Mouse (Mus musculus) left cerebral cortex, adult 2 months (tissue): Measurements from ENCODE around the gene Igsf23. TPM values are rescaled to one million over a fixed set of nuclear protein-coding genes. Genes with fewer than 3 reads are reported as not detected.

Experiments used
- DNase-seq, 2 experiments: peaks; one replicate each; pipeline ENCODE4 v3.0.0; 2021 to 2022; ENCODE audit warnings: low spot score in 2 of 2, mixed read lengths in 1 of 2; ENCODE audit errors: extremely low spot score in 1 of 2
- H3K27ac ChIP-seq: fragments of 200-600 bp; 2 replicates; pipeline ENCODE4 v1.8.1; 2022
- H3K4me3 ChIP-seq: fragments of 200-600 bp; 2 replicates; pipeline ENCODE4 v1.8.1; 2022
- CTCF ChIP-seq: fragments of 200-600 bp; IDR thresholded peaks from 2 replicates; pipeline ENCODE4 v1.8.1; 2022; ENCODE audit warnings: antibody characterized with exemption, mild to moderate bottlenecking, moderate library complexity
- intact Hi-C: fragments of 180-260 bp; cut with DNase I; formaldehyde crosslinking; loops from one replicate; pipeline ENCODE4 v1.15.1; 2025
- total RNA-seq, 2 experiments: library from RNA; stranded (reverse); gene quantifications; 2 replicates each; pipeline ENCODE4 v1.2.3; 2021

Gene Igsf23
- total RNA-seq, 2 experiments from 2014 or later, result not detected

DNA sequence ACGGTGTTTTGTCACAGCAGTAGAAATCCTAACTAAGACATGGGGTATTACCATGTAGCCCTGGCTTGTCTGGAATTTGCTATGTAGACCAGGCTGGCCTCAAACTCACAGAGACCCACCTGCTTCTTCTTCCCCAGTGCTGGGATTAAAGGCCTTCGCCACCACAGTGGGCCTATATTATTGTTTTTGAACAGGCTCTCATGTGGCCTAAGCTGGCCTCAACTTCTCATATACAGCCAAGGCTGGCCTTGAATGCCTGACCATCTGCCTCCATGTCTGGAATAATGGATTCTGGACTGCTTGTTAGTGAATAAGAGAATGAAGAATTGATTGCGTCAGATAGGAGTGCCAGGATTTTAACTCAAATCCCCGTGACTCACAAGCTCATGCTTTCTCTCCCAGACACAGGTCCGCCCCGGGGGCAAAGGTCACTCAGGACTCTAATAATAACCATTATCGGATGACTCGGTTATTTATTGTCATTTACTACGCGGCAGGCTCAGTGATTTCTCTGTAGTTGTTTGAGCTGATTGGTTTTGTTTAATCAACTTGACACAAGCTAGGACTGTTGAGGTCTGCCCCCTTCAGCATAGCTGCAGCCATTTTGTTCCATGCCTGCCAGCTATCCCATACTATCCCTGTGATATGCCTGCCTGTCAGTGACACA, 1.9 kb upstream of the Igsf23 start:
- DNase-seq, result no peak
- intact Hi-C loops, result no loop called here
- H3K4me3 ChIP-seq, result no peak overlapping the region
- no peak for TF ChIP-seq CTCF
- no peak overlapping the region for H3K27ac ChIP-seq

DNA sequence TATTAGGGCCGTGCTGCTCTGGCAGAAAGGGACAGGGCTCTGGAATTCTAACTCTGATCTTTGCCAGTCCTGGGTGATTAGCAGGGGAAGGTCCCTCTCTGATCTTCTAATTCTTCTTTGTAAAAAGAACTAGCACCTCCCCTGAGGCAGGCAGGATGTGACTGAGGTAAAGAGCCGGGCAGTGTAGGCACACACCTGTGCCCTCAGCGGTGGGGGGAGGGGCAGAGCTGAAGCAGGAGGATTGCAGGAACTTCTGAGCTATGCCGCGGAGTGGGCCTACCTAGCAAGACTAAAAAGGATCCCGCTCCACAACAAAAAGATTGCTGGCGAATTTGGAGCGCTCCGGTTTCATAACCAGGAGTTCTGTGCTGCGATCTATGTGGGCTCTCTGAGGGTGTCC, 560 bp downstream of the Igsf23 start:
- intact Hi-C loops, result no loop called here
- no peak for TF ChIP-seq CTCF
- Histone ChIP-seq H3K27ac (no peak overlapping the region), H3K4me3 (no peak overlapping the region)
- no peak for DNase-seq

DNA sequence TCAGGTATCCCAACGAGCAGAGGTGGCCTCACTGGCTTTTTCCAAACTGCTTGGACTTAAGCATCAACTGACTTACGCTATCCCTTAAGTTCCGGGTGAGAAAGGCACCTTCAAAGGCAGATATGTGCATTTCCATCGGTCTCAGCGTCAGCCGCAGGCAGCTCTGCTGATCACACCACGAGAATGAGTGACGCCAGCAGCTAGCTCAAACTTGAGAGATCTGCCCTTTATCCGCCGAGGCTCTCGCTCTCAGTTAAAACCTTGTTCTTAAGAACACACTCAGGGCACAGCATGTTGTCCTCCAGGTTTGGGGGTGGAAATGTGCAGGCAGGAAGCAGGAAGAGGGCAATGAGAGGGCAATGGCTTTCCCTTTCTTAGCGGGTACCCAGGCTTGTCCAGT, 1.6 kb downstream of the Igsf23 start:
- no peak overlapping the region for H3K27ac ChIP-seq
- no peak for TF ChIP-seq CTCF
- DNase-seq, result no peak
- intact Hi-C loops, result no loop called here
- H3K4me3 ChIP-seq, result no peak overlapping the region

DNA sequence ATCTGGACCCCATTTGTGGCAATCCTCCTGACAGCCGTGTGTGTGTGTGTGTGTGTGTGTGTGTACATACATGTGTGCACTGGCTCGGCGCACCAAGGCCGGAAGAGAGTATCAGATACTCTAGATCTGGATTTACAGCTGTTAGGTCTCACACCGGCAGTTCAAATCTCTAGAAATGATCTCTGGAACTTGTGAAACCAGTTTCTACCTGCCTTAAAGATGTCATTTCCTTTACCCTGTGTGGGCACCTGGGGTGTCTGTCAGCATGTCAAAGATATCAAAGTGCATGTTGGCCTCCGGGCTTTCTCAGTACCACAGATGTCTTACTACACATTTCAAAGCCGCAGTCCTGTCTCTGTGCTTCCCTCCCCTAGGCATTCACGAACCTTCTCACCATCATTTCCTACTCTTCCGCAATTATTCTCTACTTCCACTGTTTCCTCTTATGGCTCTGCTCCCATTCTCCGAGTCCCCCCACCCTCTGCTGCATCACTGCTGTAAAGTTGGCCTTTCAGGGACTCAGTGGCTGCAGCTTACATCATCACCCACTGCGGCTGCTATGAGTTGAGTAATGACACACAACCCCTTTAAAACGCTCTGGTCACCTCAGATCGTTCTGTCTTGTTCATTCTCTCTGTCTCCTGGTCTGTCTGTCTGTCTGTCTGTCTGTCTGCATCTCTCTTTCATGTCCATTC, 4.6 kb downstream of the Igsf23 start:
- Histone ChIP-seq H3K4me3 (no peak overlapping the region), H3K27ac (no peak overlapping the region)
- DNase-seq, result no peak
- intact Hi-C loops, result no loop called here
- no peak for TF ChIP-seq CTCF

DNA sequence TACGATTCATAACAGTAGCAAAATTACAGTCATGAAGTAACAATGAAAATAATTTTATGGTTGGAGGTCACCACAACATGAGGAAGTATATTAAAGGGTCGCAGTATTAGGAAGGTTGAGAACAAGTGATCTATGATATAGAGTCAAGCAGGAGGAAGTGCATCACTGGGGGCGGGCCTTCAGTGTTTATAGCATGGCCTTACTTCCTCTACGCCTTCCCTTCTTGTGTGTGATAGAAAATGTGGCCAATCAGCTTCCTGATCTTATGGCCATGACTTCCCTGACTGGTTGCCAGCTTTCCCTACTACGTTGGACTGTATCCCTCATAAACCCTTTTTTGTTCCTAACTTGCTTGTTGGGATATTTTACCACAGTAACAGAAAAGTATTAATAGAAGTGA, 5.4 kb downstream of the Igsf23 start:
- intact Hi-C loops, result no loop called here
- H3K27ac ChIP-seq, result no peak overlapping the region
- H3K4me3 ChIP-seq, result no peak overlapping the region
- TF ChIP-seq CTCF, result no peak
- no peak for DNase-seq

DNA sequence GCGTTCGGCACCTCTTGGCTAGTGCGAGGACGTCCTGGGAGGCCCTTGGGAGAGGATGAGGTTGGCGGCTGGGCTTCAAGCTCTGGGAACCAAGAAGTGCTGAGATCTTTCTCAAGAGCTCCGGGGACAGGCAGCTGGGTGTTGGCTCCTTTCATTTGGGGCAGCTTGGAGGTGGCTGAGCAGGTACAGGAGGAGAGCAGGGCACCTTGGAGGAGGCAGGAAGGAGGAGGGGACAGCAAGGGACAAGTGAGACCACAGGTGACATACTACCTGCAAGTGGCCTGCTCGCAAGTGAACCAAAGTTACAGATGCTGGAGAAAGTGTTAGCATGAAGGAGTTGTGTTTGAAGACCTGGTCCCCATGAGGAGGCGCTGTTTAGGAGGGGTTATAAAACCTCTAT, 5.8 kb downstream of the Igsf23 start:
- no peak overlapping the region for H3K27ac ChIP-seq
- DNase-seq, result no peak
- no peak for TF ChIP-seq CTCF
- intact Hi-C loops, result no loop called here
- no peak overlapping the region for H3K4me3 ChIP-seq

DNA sequence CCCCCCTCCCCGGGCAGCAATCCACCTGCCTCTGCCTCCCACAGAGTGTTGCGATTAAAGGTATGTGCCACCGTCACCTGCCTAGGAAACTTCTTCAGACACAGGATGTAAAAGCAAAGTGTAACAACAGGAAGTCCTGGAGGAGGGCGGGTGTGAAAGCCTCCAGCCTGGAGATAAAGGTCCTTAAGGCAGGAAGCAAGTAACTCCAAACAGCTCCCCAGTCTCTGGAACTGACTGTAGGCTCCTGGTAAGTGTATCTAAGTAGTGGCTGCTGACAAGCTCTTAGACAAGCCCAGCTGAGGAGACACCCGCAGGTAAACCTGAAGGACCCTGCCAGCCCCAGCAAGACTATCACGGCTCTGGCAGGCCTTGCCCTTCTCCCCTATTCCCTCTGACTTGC, 10.3 kb downstream of the Igsf23 start:
- DNase-seq, result no peak
- no peak for TF ChIP-seq CTCF
- Histone ChIP-seq H3K4me3 (no peak overlapping the region), H3K27ac (no peak overlapping the region)
- intact Hi-C loops, result no loop called here

DNA sequence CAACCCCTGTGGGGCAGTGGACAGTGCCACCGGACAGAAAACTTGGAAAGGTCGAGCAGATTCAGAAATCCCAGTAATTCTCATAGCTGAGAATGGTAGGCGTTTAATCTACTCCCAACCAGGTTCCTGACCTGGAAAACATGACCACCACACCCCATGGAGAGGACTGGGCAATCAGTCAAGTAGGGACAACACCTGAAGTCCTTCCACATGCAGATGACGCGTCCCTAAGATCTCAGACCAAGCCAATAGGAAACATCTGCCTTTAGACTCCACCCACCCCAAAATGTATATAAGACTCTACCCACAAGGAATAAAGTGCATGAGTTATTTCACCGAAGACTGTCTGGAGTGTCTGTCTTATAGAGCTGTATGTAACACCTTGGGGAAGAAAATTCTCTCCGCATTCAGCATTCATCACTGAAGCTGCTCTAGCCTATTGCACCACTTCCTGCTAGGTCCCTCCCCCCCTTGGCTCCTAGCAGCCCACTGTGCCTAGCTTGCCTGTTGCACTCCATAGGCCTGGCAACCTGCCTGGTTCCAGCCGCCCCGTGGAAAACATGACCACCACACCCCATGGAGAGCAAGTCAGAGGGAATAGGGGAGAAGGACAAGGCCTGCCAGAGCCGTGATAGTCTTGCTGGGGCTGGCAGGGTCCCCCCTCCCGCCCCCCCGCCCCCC, 10.9 kb downstream of the Igsf23 start:
- Histone ChIP-seq H3K4me3 (no peak overlapping the region), H3K27ac (no peak overlapping the region)
- TF ChIP-seq CTCF, result no peak
- DNase-seq, result peak; percentile 43 to 64
- intact Hi-C loops, result no loop called here

DNA sequence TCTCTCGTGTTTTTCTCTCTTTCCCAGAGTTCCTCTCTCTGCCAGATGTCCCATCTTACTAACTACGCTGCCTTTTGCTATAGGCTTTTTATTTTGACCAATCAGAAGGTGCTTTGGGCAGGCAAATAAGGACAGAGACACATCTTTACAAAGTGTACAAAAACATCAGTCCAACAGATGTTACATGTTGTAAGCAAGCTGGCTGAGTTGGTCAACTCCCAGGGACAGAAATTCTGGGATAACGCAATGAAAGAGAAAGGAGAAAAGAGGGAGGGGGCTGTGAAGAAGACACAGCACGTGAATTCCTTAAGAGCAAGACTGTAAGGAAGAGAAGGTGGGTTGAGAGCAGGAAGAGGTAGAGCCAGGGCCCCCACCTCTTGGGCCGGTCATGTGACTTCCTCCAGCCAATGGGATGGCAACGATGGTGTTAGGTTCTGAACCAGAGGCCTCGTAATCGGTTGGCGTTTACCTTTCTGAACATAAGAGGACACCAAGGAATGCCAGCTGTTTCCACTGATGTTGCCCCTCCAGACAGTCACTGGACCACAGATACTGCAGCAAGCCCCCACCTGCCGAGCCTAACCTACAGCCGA, 13.2 kb downstream of the Igsf23 start:
- Histone ChIP-seq H3K4me3 (no peak overlapping the region), H3K27ac (no peak overlapping the region)
- no peak for TF ChIP-seq CTCF
- DNase-seq, result no peak
- intact Hi-C loops, result no loop called here

DNA sequence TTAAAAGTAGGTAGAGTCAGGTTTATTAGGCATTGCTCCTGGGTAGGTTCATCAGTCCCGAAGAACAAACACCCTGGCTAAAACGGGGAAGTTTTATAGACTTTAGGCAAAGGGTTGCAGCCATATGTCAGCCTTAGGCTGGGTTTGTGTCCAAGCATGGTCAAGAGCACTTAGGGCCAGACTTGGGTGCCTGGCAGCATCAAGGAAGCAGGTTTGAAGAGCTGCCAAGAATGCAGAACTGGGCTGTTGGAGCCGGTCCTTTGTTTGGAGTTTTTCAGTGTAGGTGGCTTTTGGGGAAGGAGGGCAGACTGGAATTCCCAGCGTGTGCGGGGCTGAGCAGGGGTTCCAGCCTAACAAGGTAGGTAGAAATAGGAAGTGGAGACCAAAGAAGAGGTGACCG, 14.6 kb downstream of the Igsf23 start:
- Histone ChIP-seq H3K4me3 (no peak overlapping the region), H3K27ac (no peak overlapping the region)
- DNase-seq, result no peak
- intact Hi-C loops, result no loop called here
- TF ChIP-seq CTCF, result no peak

DNA sequence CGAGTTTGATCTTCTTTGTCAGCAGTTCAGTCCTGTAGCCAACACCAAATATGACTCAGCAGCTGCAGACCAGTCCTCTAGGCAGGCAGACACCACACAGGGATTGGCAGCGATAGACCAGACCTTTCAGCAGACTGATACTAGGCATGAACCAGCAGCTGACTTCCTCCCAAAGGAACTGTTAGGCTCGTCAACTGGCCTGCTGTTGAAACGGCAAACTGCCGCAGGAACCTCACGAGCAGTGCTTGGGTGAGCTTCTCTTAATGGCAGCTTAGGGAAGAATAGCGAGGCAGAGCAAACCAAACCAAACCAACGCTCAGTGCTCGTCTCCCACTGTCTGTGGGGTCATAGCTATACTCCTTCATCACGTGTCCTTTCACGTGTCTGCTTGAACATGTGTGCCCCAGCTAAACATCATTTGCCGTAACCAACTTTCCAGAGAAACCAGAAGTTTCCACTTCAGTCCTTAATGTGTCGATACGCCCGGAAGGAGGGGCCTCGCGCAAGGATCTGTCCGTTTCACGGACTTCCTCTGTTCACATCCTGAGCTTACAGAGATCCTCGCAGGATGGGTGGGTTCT, 15.3 kb downstream of the Igsf23 start:
- intact Hi-C loops, result no loop called here
- no peak for DNase-seq
- H3K27ac ChIP-seq, result no peak overlapping the region
- H3K4me3 ChIP-seq, result no peak overlapping the region
- no peak for TF ChIP-seq CTCF
